Mouse (Mus musculus) MEL-GATA-1-ER (cell line): ENCODE measurements around the gene Slc25a25.
A peak's percentile ranks its signal among the peaks of the same experiment; 100 is the strongest.
"Not testable (repeated sequence)": the region's sequence is repeated elsewhere in the genome, so short reads cannot be mapped to it uniquely, and the experiment has no call there.

ENCODE experiments used
- DNase-seq: peaks from one replicate; pipeline ENCODE4 v3.0.0-alpha.2; 2012; ENCODE audit warnings: low read depth; ENCODE audit errors: extremely low read depth

The Slc25a25 gene

GRCm38 (mm10) chr2:32450881-32451844 lies at the start of gene Slc25a25:
Gene Slc25a25 (minus strand): TSS chr2:32451445.
- DNase-seq, result peak; percentile 89

- DNase-seq, result no peak
Measured at GRCm38 (mm10) chr2:32500461-32500860, 49.2 kb upstream of the Slc25a25 start.

DNA sequence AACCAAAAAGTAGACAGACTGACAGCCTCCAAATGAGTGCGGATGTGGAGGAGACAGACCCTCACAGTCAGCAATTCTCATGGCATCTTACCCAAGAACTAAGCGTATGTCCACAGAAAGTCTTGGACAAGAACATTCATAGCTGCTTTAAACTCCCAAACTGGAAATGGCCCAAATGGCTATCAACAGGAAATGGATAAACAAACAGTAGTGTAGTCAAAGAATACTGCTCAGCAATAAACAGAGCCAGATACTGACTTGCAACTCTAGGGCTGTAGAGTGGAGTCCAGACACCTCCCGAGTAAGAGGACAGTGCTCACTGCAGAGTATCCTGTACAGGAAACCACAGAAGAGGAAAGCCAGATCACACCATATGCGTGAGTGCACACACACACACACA lies 48.1 kb upstream of the Slc25a25 start:
- DNase-seq, result no peak

- DNase-seq, result no peak
Measured at GRCm38 (mm10) chr2:32496190-32496589, 44.9 kb upstream of the Slc25a25 start.

- peak; percentile 98 for DNase-seq
Measured at GRCm38 (mm10) chr2:32495185-32495726, 44.0 kb upstream of the Slc25a25 start.

DNA sequence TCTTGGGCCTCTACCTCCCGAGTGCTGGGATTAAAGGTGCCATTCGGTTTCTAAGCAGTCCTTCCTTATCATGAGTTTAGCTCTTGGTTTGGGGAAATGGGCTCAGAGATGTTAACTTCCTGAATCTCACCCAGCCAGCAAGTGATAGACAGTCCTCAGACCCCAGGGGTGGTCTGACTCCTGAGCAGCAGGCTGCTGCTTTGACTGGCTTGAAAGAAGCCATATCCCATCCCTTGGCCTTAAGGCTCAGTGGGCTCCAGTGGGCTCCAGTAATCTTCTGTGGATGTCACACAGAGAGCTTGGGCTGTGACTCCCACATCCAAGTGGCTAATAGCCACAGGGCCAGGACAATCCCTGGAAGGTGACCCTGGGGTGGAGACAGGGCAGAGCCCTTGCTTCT lies 43.3 kb upstream of the Slc25a25 start:
- DNase-seq, result peak; percentile 73

DNA sequence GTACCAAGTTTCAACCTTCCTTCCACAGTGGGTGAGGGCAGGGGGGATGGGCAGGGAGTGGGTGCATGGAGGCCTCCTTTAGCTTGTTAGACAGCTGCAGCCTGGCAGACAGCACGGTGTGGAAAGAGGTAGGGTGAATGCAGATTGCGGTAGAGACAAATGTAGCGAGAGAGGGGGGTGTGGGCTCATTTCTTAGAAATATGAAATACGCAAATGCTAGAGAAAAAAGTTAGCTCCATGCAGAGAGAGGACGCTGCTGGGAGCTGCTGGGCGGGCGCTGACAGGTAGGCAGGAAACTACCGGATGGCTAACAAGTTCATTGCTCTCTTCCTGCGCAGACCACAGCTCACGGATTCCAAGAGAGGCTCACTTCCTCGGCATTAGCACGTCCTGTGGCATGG lies 42.1 kb upstream of the Slc25a25 start:
- DNase-seq, result no peak

GRCm38 (mm10) chr2:32492661-32493060 lies 41.4 kb upstream of the Slc25a25 start:
- no peak for DNase-seq

DNA sequence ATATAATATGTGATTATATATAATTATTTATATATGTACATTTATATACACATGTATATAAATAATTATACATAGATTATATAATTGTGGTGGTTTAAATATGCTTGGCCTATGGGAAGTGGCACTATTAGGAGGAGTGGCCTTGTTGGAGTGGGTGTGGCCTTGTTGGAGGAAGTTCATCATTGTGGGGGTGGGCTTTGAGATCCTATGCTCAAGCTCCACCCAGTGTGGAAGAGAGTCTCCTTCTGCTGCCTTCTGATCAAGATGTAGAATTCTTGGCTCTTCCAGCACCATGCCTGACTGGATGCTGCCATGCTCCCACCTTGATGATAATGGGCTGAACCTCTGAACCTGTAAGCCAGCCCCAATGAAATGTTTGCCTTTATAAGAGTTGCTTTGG lies 39.5 kb upstream of the Slc25a25 start:
- DNase-seq, result not testable (repeated sequence)

DNA sequence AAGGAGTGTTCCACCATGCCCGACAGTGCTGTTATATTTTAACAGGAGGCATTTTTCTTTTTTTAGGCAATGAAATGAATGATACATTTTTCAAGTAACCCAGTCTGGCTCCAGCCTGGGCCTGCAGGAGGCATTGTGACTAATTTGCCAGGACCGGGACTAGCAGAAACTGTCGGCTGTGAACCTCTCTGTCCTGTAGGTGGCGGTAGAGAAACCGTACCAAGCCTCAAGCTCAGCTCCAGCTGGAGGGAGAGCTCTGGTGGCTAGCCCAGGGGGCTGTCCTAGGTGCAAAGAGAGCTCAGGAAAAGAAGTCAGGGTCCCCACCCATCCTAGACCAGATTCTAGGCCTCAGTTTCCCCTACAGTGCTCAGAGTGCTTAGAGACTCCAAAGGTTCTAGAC lies 37.4 kb upstream of the Slc25a25 start:
- peak; percentile 66 for DNase-seq

GRCm38 (mm10) chr2:32487124-32487623 lies 35.9 kb upstream of the Slc25a25 start:
- peak; percentile 80 for DNase-seq

- peak; percentile 46 for DNase-seq
Measured at GRCm38 (mm10) chr2:32486155-32486554, 34.9 kb upstream of the Slc25a25 start.

- no peak for DNase-seq
Measured at GRCm38 (mm10) chr2:32485751-32486150, 34.5 kb upstream of the Slc25a25 start.

DNA sequence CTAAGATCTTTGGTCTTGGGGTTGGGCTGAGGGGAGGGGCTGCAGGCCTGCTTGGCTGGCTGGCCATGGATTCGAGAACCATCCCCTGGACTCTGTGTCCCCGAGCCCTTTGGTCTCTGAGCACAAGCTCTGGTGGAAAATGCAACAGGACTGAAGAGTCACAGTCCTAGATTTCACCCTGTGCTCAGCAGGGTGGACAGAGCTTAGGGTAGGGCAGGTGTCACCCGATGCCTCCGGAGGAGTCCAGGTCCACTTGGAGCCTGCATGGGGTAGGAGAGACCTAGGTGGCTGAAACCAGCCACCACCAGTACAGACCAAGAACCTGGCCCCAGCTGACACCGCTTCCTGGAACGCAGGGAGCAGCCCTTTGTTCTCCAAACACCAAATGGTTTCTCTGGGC lies 33.7 kb upstream of the Slc25a25 start:
- DNase-seq, result no peak

- DNase-seq, result no peak
Measured at GRCm38 (mm10) chr2:32483179-32483875, 32.1 kb upstream of the Slc25a25 start.

- no peak for DNase-seq
Measured at GRCm38 (mm10) chr2:32482351-32482750, 31.1 kb upstream of the Slc25a25 start.

- DNase-seq, result not testable (repeated sequence)
Measured at GRCm38 (mm10) chr2:32475361-32475760, 24.1 kb upstream of the Slc25a25 start.

DNA sequence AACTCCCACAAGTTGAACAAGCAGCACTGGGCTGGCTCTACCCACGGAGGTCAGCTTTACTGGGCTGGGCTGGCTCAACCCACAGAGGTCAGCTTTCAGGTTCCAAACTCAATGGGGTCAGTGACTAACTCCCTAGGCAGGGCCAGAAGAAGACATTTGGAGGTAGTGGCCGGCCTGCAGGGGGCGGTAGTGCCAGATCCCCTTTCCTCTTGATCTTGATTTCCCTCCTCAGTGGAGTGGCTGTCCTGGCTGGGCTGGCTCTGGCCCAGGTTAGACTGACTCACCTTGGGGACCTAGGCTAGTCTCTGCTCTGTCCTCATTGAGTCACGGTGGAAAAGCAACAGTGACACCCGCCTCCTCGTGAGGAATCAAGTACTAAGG lies 20.4 kb upstream of the Slc25a25 start:
- no peak for DNase-seq

DNA sequence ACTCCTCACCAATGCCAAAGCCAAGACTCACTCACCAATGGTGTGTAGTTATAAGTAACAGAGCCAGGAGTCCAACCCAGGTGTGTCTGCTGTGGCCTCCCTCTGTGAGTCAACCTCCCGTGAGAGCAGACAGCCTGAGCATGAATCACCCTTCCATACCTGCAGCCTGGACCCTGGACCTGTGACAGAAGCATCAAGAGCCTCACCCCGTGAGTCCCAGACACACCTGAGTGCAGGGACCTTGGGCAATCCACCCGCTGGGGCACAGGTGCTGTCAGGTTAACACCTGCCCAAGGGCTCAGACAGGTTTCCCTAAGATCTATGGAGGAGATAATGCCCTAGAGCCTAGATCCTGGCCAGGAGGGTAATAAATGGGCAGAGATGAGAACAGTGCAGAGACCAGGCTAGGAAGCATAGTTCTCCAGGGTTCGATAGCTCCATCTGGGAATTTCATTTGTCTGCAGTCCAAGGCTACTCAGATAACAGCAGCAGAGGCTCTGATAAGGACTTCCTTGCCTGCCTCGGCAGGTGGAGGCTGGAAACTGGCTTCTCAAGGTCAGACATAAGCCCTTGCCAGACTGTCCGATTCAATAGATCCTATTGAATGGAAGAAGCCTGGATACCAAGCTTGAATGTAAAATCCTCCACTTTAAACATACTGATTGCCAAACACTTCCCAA lies 19.9 kb upstream of the Slc25a25 start:
- no peak for DNase-seq

GRCm38 (mm10) chr2:32464212-32464891 lies 13.1 kb upstream of the Slc25a25 start:
- DNase-seq, result no peak

DNA sequence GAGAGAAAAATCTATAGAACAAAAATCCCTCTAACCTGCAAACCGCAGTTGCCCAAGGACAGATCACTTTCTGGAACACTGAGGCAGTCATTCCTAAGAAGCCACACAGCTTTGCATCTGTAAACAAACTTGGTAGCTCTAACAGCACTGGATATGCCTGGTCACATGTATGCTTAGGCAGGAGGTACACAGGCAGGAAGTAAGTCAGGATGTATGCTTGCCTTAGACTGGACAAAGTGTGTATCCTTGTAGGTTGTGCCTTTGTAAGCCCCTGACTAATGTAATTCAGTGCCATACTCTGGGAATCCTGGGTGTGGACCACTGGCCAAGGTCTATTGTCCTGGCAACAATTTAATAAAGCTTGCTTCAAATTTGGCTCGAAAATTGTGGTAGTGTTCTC lies 12.5 kb upstream of the Slc25a25 start:
- DNase-seq, result no peak
